Mouse (Mus musculus): ENCODE measurements around the gene Senp1. TPM values are rescaled to one million over a fixed set of nuclear protein-coding genes. Genes with fewer than 3 reads are reported as not detected.

The Senp1 gene
- polyA plus RNA-seq, 1 experiment from 2014 or later = 13.4 TPM

GRCm38 (mm10) chr15:98092372-98093120 lies 998 bp downstream of the Senp1 start, which contains the start of gene Pfkm:
Pfkm (plus strand) TSS chr15:98092589.
- under 1% methylated on average over 30 of the region's 30 CpGs for WGBS (ENCODE audit: missing documents)
- no peaks in the 10 kb centered on the region for H3K36me3 ChIP-seq (ENCODE audit: inconsistent target)
- H3K4me3 ChIP-seq (ENCODE audit: inconsistent target) = peak within 1 kb of the TSS; percentile 75
- H3K79me2 ChIP-seq (ENCODE audit: inconsistent target) = peaks cover 49% of the 10 kb centered on the region
- peak within 1 kb of the TSS; percentile 78 for H3K27ac ChIP-seq

GRCm38 (mm10) chr15:98091841-98092240 lies 1.7 kb downstream of the Senp1 start:
- no peak overlapping the region for H3K27ac ChIP-seq
- 8% methylated on average over 4 of the region's 4 CpGs for WGBS (ENCODE audit: missing documents)
- H3K79me2 ChIP-seq (ENCODE audit: inconsistent target) = peaks cover 56% of the 10 kb centered on the region
- H3K36me3 ChIP-seq (ENCODE audit: inconsistent target) = no peaks in the 10 kb centered on the region
- H3K4me3 ChIP-seq (ENCODE audit: inconsistent target) = peak overlapping the region; percentile 75

- whole genome bisulfite sequencing (ENCODE audit: missing documents) = 16% methylated on average over 9 of the region's 9 CpGs
- H3K4me3 ChIP-seq (ENCODE audit: inconsistent target) = peak overlapping the region; percentile 37
- H3K79me2 ChIP-seq (ENCODE audit: inconsistent target) = peaks cover 67% of the 10 kb centered on the region
- H3K36me3 ChIP-seq (ENCODE audit: inconsistent target) = peaks cover 13% of the 10 kb centered on the region; the same call in 1 of the 2 replicates
- H3K27ac ChIP-seq = peak overlapping the region; percentile 89
Measured at GRCm38 (mm10) chr15:98089421-98090183, 3.9 kb downstream of the Senp1 start.

GRCm38 (mm10) chr15:98088889-98089288 lies 4.7 kb downstream of the Senp1 start:
- H3K4me3 ChIP-seq (ENCODE audit: inconsistent target) = peak overlapping the region; percentile 37
- WGBS (ENCODE audit: missing documents) = 0% methylated on average over 1 of the region's 1 CpGs
- peaks cover 13% of the 10 kb centered on the region; the same call in 1 of the 2 replicates for H3K36me3 ChIP-seq (ENCODE audit: inconsistent target)
- H3K79me2 ChIP-seq (ENCODE audit: inconsistent target) = peaks cover 67% of the 10 kb centered on the region
- H3K27ac ChIP-seq = peak overlapping the region; percentile 89

GRCm38 (mm10) chr15:98076901-98077300 lies 16.6 kb downstream of the Senp1 start:
- peaks cover 56% of the 10 kb centered on the region for H3K36me3 ChIP-seq (ENCODE audit: inconsistent target)
- H3K4me3 ChIP-seq (ENCODE audit: inconsistent target) = no peak overlapping the region
- H3K27ac ChIP-seq = no peak overlapping the region
- 94% methylated on average over 6 of the region's 6 CpGs for WGBS (ENCODE audit: missing documents)
- H3K79me2 ChIP-seq (ENCODE audit: inconsistent target) = peaks cover 21% of the 10 kb centered on the region; the same call in 1 of the 2 replicates

- Histone ChIP-seq H3K36me3 (ENCODE audit: inconsistent target) (peaks cover 59% of the 10 kb centered on the region), H3K4me3 (ENCODE audit: inconsistent target) (no peak overlapping the region), H3K79me2 (ENCODE audit: inconsistent target) (peaks cover 25% of the 10 kb centered on the region; the same call in 1 of the 2 replicates), H3K27ac (no peak overlapping the region)
- WGBS (ENCODE audit: missing documents) = 96% methylated on average over 16 of the region's 16 CpGs
Measured at GRCm38 (mm10) chr15:98075034-98075433, 18.5 kb downstream of the Senp1 start.

- Histone ChIP-seq H3K36me3 (ENCODE audit: inconsistent target) (peaks cover 64% of the 10 kb centered on the region), H3K4me3 (ENCODE audit: inconsistent target) (no peak overlapping the region), H3K27ac (no peak overlapping the region), H3K79me2 (ENCODE audit: inconsistent target) (peaks cover 25% of the 10 kb centered on the region; the same call in 1 of the 2 replicates)
- 92% methylated on average over 8 of the region's 8 CpGs for WGBS (ENCODE audit: missing documents)
Measured at GRCm38 (mm10) chr15:98074521-98074920, 19.0 kb downstream of the Senp1 start.

GRCm38 (mm10) chr15:98070376-98070775 lies 23.2 kb downstream of the Senp1 start:
- 100% methylated on average over 2 of the region's 3 CpGs for WGBS (ENCODE audit: missing documents)
- Histone ChIP-seq H3K27ac (no peak overlapping the region), H3K79me2 (ENCODE audit: inconsistent target) (peaks cover 25% of the 10 kb centered on the region; the same call in 1 of the 2 replicates), H3K36me3 (ENCODE audit: inconsistent target) (peaks cover 72% of the 10 kb centered on the region), H3K4me3 (ENCODE audit: inconsistent target) (no peak overlapping the region)

- Histone ChIP-seq H3K36me3 (ENCODE audit: inconsistent target) (peaks cover 72% of the 10 kb centered on the region), H3K79me2 (ENCODE audit: inconsistent target) (peaks cover 25% of the 10 kb centered on the region; the same call in 1 of the 2 replicates), H3K27ac (no peak overlapping the region), H3K4me3 (ENCODE audit: inconsistent target) (no peak overlapping the region)
- WGBS (ENCODE audit: missing documents) = 94% methylated on average over 8 of the region's 8 CpGs
Measured at GRCm38 (mm10) chr15:98069566-98070245, 23.8 kb downstream of the Senp1 start.

- H3K79me2 ChIP-seq (ENCODE audit: inconsistent target) = peaks cover 21% of the 10 kb centered on the region; the same call in 1 of the 2 replicates
- H3K4me3 ChIP-seq (ENCODE audit: inconsistent target) = no peak overlapping the region
- peaks cover 82% of the 10 kb centered on the region for H3K36me3 ChIP-seq (ENCODE audit: inconsistent target)
- no peak overlapping the region for H3K27ac ChIP-seq
- 96% methylated on average over 9 of the region's 9 CpGs for WGBS (ENCODE audit: missing documents)
Measured at GRCm38 (mm10) chr15:98068506-98068905, 25.0 kb downstream of the Senp1 start.

GRCm38 (mm10) chr15:98067492-98067891 lies 26.1 kb downstream of the Senp1 start:
- Histone ChIP-seq H3K36me3 (ENCODE audit: inconsistent target) (peaks cover 80% of the 10 kb centered on the region), H3K79me2 (ENCODE audit: inconsistent target) (peaks cover 11% of the 10 kb centered on the region; the same call in 1 of the 2 replicates), H3K27ac (no peak overlapping the region), H3K4me3 (ENCODE audit: inconsistent target) (no peak overlapping the region)
- WGBS (ENCODE audit: missing documents) = 86% methylated on average over 3 of the region's 3 CpGs

GRCm38 (mm10) chr15:98066602-98067001 lies 26.9 kb downstream of the Senp1 start:
- H3K79me2 ChIP-seq (ENCODE audit: inconsistent target) = peaks cover 2% of the 10 kb centered on the region; the same call in 1 of the 2 replicates
- H3K27ac ChIP-seq = no peak overlapping the region
- peaks cover 85% of the 10 kb centered on the region for H3K36me3 ChIP-seq (ENCODE audit: inconsistent target)
- H3K4me3 ChIP-seq (ENCODE audit: inconsistent target) = no peak overlapping the region
- 96% methylated on average over 12 of the region's 12 CpGs for WGBS (ENCODE audit: missing documents)

- Histone ChIP-seq H3K27ac (no peak overlapping the region), H3K4me3 (ENCODE audit: inconsistent target) (no peak overlapping the region), H3K36me3 (ENCODE audit: inconsistent target) (peaks cover 82% of the 10 kb centered on the region), H3K79me2 (ENCODE audit: inconsistent target) (no peaks in the 10 kb centered on the region; the same call in 1 of the 2 replicates)
- WGBS (ENCODE audit: missing documents) = 97% methylated on average over 5 of the region's 5 CpGs
Measured at GRCm38 (mm10) chr15:98065881-98066280, 27.7 kb downstream of the Senp1 start.

GRCm38 (mm10) chr15:98055246-98055645 lies 38.3 kb downstream of the Senp1 start:
- Histone ChIP-seq H3K36me3 (ENCODE audit: inconsistent target) (peaks cover 89% of the 10 kb centered on the region), H3K4me3 (ENCODE audit: inconsistent target) (no peak overlapping the region)
- WGBS (ENCODE audit: missing documents) = 73% methylated on average over 5 of the region's 5 CpGs

More at GRCm38 (mm10) chr15:98055246-98055645, 38.3 kb downstream of the Senp1 start:
- Histone ChIP-seq H3K27ac (no peak overlapping the region), H3K79me2 (ENCODE audit: inconsistent target) (no peaks in the 10 kb centered on the region)
